Mouse (Mus musculus) midbrain, embryonic 10.5 days (tissue): ENCODE measurements around the gene Spata32. TPM values are rescaled to one million over a fixed set of nuclear protein-coding genes. Genes with fewer than 3 reads are reported as not detected.
"Not testable (repeated sequence)": the region's sequence is repeated elsewhere in the genome, so short reads cannot be mapped to it uniquely, and the experiment has no call there.

Experiments
- DNase-seq: peaks from one replicate; pipeline ENCODE4 v3.0.0-alpha.2; 2017; ENCODE audit warnings: low spot score
- H3K27ac ChIP-seq: fragments of 300-500 bp; sonication (generic); replicated peaks from 2 replicates; pipeline ENCODE4 v1.5.1; 2016; ENCODE audit warnings: mild to moderate bottlenecking
- H3K27me3 ChIP-seq: fragments of 300-500 bp; sonication (generic); 2 replicates; pipeline ENCODE4 v1.6.1; 2016; ENCODE audit warnings: low read depth, mild to moderate bottlenecking; ENCODE audit not compliant: poor library complexity, severe bottlenecking
- H3K36me3 ChIP-seq: fragments of 300-500 bp; sonication (generic); 2 replicates; pipeline ENCODE4 v1.6.1; 2016; ENCODE audit warnings: mild to moderate bottlenecking, moderate library complexity
- H3K4me1 ChIP-seq: fragments of 300-500 bp; sonication (generic); 2 replicates; pipeline ENCODE4 v1.6.1; 2016
- H3K4me3 ChIP-seq: fragments of 300-500 bp; sonication (generic); 2 replicates; pipeline ENCODE4 v1.5.1; 2016; ENCODE audit warnings: mild to moderate bottlenecking, moderate library complexity
- H3K9me3 ChIP-seq: fragments of 300-500 bp; sonication (generic); replicated peaks from 2 replicates; pipeline ENCODE4 v1.6.1; 2016; ENCODE audit warnings: mild to moderate bottlenecking
- WGBS: fragments of 180-500 bp; shearing (Covaris S2); methylation state at CpG from one replicate; pipeline ENCODE4 v1.1.7; 2016; 5-methylcytosine and 5-hydroxymethylcytosine counted together
- polyA plus RNA-seq: library from polyadenylated mRNA; unstranded; fragments of >200 nt; fragmentation: Nextera tagmentation; extraction: Ambion mirVana; gene quantifications from 2 replicates; pipeline ENCODE4 v1.2.1, GENCODE M21; 2016

Gene Spata32
- polyA plus RNA-seq, 1 experiment from 2014 or later, result not detected

GRCm38 (mm10) chr11:103236903-103237302 lies 18.7 kb upstream of the Spata32 start:
- DNase-seq, result no peak
- H3K9me3 ChIP-seq, result no peaks in the 10 kb centered on the region
- WGBS, result 89% methylated on average over 10 of the region's 10 CpGs
- H3K4me1 ChIP-seq, result 0 out of 2 replicates have a peak, but pooled peaks cover 7% of the 10 kb centered on the region
- H3K27ac ChIP-seq, result no peak overlapping the region
- no peaks in the 10 kb centered on the region for H3K27me3 ChIP-seq
- H3K36me3 ChIP-seq, result peaks cover 67% of the 10 kb centered on the region
- no peak overlapping the region for H3K4me3 ChIP-seq

GRCm38 (mm10) chr11:103236431-103236830 lies 18.2 kb upstream of the Spata32 start:
- Histone ChIP-seq H3K4me3 (no peak overlapping the region), H3K4me1 (0 out of 2 replicates have a peak, but pooled peaks cover 7% of the 10 kb centered on the region), H3K27ac (no peak overlapping the region), H3K9me3 (no peaks in the 10 kb centered on the region), H3K36me3 (peaks cover 67% of the 10 kb centered on the region), H3K27me3 (no peaks in the 10 kb centered on the region)
- DNase-seq, result no peak
- 82% methylated on average over 6 of the region's 6 CpGs for WGBS

GRCm38 (mm10) chr11:103235702-103236101 lies 17.5 kb upstream of the Spata32 start:
- H3K27me3 ChIP-seq, result no peaks in the 10 kb centered on the region
- H3K4me1 ChIP-seq, result 0 out of 2 replicates have a peak, but pooled peaks cover 7% of the 10 kb centered on the region
- H3K4me3 ChIP-seq, result no peak overlapping the region
- no peaks in the 10 kb centered on the region for H3K9me3 ChIP-seq
- 73% methylated on average over 11 of the region's 11 CpGs for WGBS
- no peak for DNase-seq
- H3K27ac ChIP-seq, result peak overlapping the region; percentile 13; the same call in 1 of the 2 replicates
- peaks cover 67% of the 10 kb centered on the region for H3K36me3 ChIP-seq

DNA sequence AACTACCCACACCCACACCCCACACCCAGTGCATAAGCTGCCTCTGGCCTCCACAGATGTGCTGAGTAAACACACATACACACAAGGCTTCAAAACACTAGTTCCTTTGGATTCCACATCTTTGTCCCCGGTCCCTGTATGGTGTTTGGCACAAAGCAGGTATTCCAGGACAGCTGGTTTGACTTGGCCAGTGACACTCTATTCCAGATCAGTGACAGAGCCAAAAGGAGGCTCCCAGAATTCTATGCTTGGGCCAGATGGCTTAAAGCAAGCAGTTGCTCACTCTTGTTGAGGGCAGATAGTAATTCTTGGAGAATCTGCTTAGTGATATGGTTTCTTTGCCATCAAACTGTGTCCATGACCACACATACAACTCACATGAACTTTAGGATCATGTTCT lies 16.2 kb upstream of the Spata32 start:
- Histone ChIP-seq H3K27me3 (no peaks in the 10 kb centered on the region), H3K27ac (no peak overlapping the region), H3K9me3 (no peaks in the 10 kb centered on the region; the same call in 1 of the 2 replicates), H3K4me3 (no peak overlapping the region), H3K4me1 (0 out of 2 replicates have a peak, but pooled peaks cover 7% of the 10 kb centered on the region), H3K36me3 (peaks cover 67% of the 10 kb centered on the region)
- no peak for DNase-seq
- 80% methylated on average over 1 of the region's 1 CpGs for WGBS

DNA sequence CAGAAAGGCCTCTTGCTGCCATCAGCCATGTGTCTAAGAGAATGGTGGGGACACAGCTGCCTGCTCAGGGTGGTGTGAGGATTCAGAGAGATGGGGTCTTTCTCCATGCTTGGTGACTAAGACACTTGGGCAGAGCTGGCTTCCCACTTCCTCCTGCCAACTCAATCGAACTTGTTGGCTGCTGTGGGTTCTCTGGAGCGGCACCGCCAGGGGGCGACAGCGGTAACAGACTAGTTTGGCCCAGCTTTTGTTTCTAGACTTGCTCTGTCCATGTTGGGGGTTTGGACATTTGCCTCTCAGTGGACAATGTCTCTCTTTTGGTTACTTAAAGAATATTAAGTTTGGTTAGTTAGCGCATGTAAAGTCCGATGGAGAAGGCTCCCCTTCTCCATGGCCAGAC lies 14.7 kb upstream of the Spata32 start:
- no peaks in the 10 kb centered on the region for H3K27me3 ChIP-seq
- WGBS, result 34% methylated on average over 7 of the region's 7 CpGs
- DNase-seq, result peak; percentile 75
- no peak overlapping the region for H3K4me3 ChIP-seq
- 0 out of 2 replicates have a peak, but pooled peaks cover 7% of the 10 kb centered on the region for H3K4me1 ChIP-seq
- H3K9me3 ChIP-seq, result no peaks in the 10 kb centered on the region; the same call in 1 of the 2 replicates
- H3K27ac ChIP-seq, result no peak overlapping the region
- H3K36me3 ChIP-seq, result peaks cover 64% of the 10 kb centered on the region

DNA sequence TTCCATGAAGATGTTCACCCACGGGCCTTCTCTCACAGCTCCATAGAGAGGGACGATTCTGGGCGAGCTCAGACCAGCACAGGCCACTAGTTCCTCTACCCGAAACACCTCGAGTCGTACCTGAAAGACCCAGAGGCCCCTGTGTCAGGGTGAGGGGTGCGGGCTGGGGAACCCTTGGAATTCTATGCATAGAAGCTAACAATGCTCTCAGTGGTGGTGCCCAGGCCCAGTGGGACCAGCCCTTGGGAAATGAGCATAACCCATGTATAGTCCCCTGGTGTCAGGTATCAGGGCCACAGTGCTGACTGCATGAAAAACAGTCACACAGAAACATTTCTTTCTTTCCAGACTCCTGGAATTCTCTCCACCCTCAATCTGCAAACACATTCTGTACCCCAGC lies 13.1 kb upstream of the Spata32 start:
- H3K4me1 ChIP-seq, result 0 out of 2 replicates have a peak, but pooled peaks cover 7% of the 10 kb centered on the region
- no peaks in the 10 kb centered on the region for H3K27me3 ChIP-seq
- no peaks in the 10 kb centered on the region; the same call in 1 of the 2 replicates for H3K9me3 ChIP-seq
- no peak overlapping the region for H3K4me3 ChIP-seq
- peaks cover 64% of the 10 kb centered on the region for H3K36me3 ChIP-seq
- DNase-seq, result no peak
- WGBS, result 89% methylated on average over 7 of the region's 7 CpGs
- H3K27ac ChIP-seq, result no peak overlapping the region

DNA sequence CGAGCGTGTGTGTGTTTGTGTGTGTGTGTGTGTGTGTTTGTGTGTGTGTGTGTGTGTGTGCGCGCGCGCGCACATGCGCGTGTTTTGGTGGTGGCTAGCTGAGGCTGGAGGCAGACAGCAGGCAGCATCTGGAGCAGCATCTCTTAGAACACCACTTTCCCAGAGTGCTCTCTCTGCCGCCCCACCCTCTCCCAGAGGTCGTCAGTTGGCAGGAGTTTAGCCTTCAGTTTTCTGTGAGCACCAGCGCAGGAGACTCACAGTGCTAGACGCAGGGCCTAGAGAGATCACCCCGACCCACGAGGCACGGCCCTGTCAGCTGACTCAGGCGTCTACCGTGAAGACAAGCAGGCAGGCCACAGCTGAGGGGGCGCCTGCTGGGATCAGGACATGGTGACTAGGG lies 12.4 kb upstream of the Spata32 start:
- H3K36me3 ChIP-seq, result peaks cover 64% of the 10 kb centered on the region
- WGBS, result 91% methylated on average over 19 of the region's 19 CpGs

DNA sequence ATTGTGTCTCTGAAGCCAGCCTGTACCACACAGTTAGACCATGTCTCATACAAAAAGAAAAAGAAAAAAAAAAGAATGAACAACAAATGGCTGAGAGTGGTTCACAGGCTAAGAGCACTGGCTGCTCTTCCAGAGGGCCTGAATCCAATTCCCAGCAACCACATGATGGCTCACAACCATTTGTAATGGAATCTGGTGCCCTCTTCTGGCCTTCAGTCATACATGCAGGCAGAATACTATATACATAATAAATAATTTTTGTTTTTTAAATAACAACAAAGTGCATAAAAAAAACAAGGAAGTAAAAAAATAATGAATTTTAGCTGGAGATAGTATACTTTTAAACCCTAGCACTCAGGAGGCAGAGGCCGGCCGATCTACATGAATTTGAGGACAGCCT lies 11.4 kb upstream of the Spata32 start:
- Histone ChIP-seq H3K4me1 (peaks cover 7% of the 10 kb centered on the region; the same call in 1 of the 2 replicates), H3K9me3 (no peaks in the 10 kb centered on the region; the same call in 1 of the 2 replicates), H3K27me3 (no peaks in the 10 kb centered on the region), H3K27ac (no peak overlapping the region), H3K36me3 (peaks cover 70% of the 10 kb centered on the region), H3K4me3 (no peak overlapping the region)
- no peak for DNase-seq
- 93% methylated on average over 2 of the region's 2 CpGs for WGBS

More for the DNA sequence above, 12.4 kb upstream of the Spata32 start:
- Histone ChIP-seq H3K9me3 (no peaks in the 10 kb centered on the region; the same call in 1 of the 2 replicates), H3K4me1 (0 out of 2 replicates have a peak, but pooled peaks cover 7% of the 10 kb centered on the region), H3K4me3 (no peak overlapping the region), H3K27ac (no peak overlapping the region), H3K27me3 (no peaks in the 10 kb centered on the region)
- no peak for DNase-seq

DNA sequence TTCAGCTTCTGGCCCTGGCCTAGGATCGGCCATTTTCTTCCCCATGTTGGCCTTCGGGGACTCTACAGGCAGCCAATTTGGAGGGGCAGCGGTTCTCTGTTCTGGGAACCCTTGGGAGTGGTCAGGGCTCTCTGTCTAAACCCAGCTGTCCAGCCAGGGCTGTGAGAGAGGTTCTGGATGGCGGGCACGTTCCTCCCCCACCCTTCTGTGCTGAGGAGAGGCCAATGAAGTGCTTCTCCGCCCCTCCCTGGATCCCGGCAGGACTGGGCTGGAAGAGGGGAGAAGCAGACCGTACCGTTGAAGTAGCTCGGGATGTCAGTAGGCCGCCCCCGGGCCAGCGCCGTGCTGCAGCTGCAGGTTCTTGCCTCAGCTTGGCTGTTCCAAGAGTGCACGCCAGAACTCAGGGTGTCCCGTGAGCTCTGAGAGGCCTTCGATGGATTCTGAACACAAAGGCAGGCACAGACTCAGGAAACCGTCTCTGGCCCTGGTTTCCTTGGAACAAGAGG lies 5.8 kb upstream of the Spata32 start:
- Histone ChIP-seq H3K27ac (no peak overlapping the region; the same call in 1 of the 2 replicates), H3K27me3 (peaks cover 12% of the 10 kb centered on the region), H3K4me1 (peaks cover 4% of the 10 kb centered on the region; the same call in 1 of the 2 replicates), H3K4me3 (no peak overlapping the region), H3K36me3 (peaks cover 92% of the 10 kb centered on the region), H3K9me3 (no peaks in the 10 kb centered on the region)
- no peak for DNase-seq
- WGBS, result 70% methylated on average over 18 of the region's 18 CpGs

- Histone ChIP-seq H3K27me3 (peaks cover 18% of the 10 kb centered on the region), H3K36me3 (peaks cover 86% of the 10 kb centered on the region), H3K9me3 (no peaks in the 10 kb centered on the region), H3K4me3 (no peak overlapping the region), H3K27ac (no peak overlapping the region), H3K4me1 (peaks cover 7% of the 10 kb centered on the region)
- DNase-seq, result no peak
- WGBS, result 87% methylated on average over 10 of the region's 10 CpGs
These were observed 5.2 kb upstream of the Spata32 start for GRCm38 (mm10) chr11:103223444-103223843.

DNA sequence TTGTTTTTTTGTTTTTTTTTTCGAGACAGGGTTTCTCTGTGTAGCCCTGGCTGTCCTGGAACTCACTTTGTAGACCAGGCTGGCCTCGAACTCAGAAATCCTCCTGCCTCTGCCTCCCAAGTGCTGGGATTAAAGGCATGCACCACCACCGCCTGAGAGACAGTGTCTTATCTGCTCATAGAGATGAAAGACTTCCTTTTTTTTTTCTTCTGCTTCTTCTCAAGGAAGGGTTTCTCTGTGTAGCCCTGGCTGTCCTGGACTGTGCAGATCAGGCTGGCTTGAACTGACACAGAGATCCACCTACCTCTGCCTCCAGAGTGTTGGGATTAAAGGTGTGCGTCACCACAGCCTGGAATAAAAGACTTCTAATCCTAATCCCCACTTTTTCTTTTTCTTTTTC lies 4.5 kb upstream of the Spata32 start:
- H3K4me1 ChIP-seq, result peaks cover 14% of the 10 kb centered on the region
- H3K27me3 ChIP-seq, result peaks cover 23% of the 10 kb centered on the region
- not testable (repeated sequence) for H3K9me3 ChIP-seq, DNase-seq, H3K4me3 ChIP-seq, H3K27ac ChIP-seq
- peaks cover 81% of the 10 kb centered on the region for H3K36me3 ChIP-seq
- WGBS, result 93% methylated on average over 4 of the region's 4 CpGs

- H3K36me3 ChIP-seq, result peaks cover 69% of the 10 kb centered on the region
- H3K27me3 ChIP-seq, result peaks cover 36% of the 10 kb centered on the region
- no peaks in the 10 kb centered on the region for H3K9me3 ChIP-seq
- no peak overlapping the region for H3K27ac ChIP-seq
- H3K4me3 ChIP-seq, result no peak overlapping the region
- H3K4me1 ChIP-seq, result peaks cover 16% of the 10 kb centered on the region
- no peak for DNase-seq
- WGBS, result 90% methylated on average over 6 of the region's 6 CpGs
These were observed 3.2 kb upstream of the Spata32 start for GRCm38 (mm10) chr11:103221437-103221836.

DNA sequence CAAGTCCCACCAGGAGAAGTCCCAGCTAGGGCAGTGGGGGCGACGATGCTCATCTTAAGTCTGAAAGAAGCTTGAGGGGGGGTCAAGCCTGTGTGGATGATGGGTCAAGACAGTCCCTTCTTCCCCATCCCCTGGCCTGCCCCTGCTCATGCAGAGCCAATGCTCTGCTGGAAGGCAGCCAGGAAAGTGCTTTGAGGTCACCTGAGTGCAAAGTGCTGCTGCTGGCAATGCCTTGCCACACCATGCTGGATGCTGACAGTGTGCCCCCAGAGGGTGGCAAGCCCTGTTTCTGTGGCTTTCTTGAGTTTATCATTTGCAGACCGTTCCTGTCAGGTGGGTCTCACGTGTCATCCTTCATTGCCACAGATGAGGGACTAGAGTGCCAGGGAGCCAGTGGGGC lies 1.8 kb upstream of the Spata32 start:
- H3K9me3 ChIP-seq, result no peaks in the 10 kb centered on the region
- WGBS, result 85% methylated on average over 4 of the region's 4 CpGs
- H3K36me3 ChIP-seq, result peaks cover 54% of the 10 kb centered on the region

More for the DNA sequence above, 1.8 kb upstream of the Spata32 start:
- Histone ChIP-seq H3K27ac (no peak overlapping the region), H3K4me3 (no peak overlapping the region), H3K27me3 (peaks cover 39% of the 10 kb centered on the region), H3K4me1 (peaks cover 16% of the 10 kb centered on the region)
- no peak for DNase-seq
